Mouse (Mus musculus) kidney, adult 2 months (tissue): ENCODE measurements around the gene Brms1. TPM values are rescaled to one million over a fixed set of nuclear protein-coding genes. Genes with fewer than 3 reads are reported as not detected.
A peak's percentile ranks its signal among the peaks of the same experiment; 100 is the strongest.

Experiments
- DNase-seq: peaks from one replicate; pipeline ENCODE4 v3.0.0; 2021
- H3K27ac ChIP-seq: fragments of 200-500 bp; 2 replicates; pipeline ENCODE4 v1.5.1; 2012; ENCODE audit warnings: low read depth, low read length, control low read depth, inconsistent platforms; ENCODE audit not compliant: insufficient read depth
- H3K27me3 ChIP-seq: fragments of 200-500 bp; replicated peaks from 2 replicates; pipeline ENCODE4 v1.6.1; 2012; ENCODE audit warnings: mild to moderate bottlenecking, moderate library complexity, low read length, inconsistent platforms; ENCODE audit not compliant: control insufficient read depth, insufficient read depth
- H3K36me3 ChIP-seq: fragments of 200-500 bp; 2 replicates; pipeline ENCODE4 v1.6.1; 2012; ENCODE audit warnings: mild to moderate bottlenecking, moderate library complexity, low read length, inconsistent platforms; ENCODE audit not compliant: control insufficient read depth, insufficient read depth
- H3K4me1 ChIP-seq: fragments of 200-500 bp; 2 replicates; pipeline ENCODE4 v1.6.1; 2011; ENCODE audit warnings: low read length; ENCODE audit not compliant: control insufficient read depth, insufficient read depth
- H3K4me3 ChIP-seq: fragments of 200-500 bp; 2 replicates; pipeline ENCODE4 v1.5.1; 2011; ENCODE audit warnings: mild to moderate bottlenecking, low read depth, low read length, control low read depth; ENCODE audit not compliant: insufficient read depth
- CTCF ChIP-seq: fragments of 200-500 bp; conservative IDR thresholded peaks from 2 replicates; pipeline ENCODE4 v1.5.1; 2011; ENCODE audit warnings: low read depth, mild to moderate bottlenecking, control low read depth, low read length, moderate library complexity, mixed read lengths; ENCODE audit not compliant: insufficient read depth, insufficient read length
- POLR2A ChIP-seq: fragments of 200-500 bp; IDR thresholded peaks from one replicate; pipeline ENCODE4 v1.6.1; 2011; ENCODE audit warnings: low read depth, low read length, control low read depth
- WGBS: fragments of 180-500 bp; shearing (Covaris S2); methylation state at CpG from one replicate; pipeline ENCODE4 v1.1.7; 2018; 5-methylcytosine and 5-hydroxymethylcytosine counted together
- polyA plus RNA-seq: library from polyadenylated mRNA; depleted of rRNA; stranded (reverse); fragments of >200 nt; gene quantifications from 2 replicates; pipeline ENCODE4 v1.2.3, GENCODE M21; 2012

Brms1 gene
- polyA plus RNA-seq, 1 experiment, result 38.7 TPM

GRCm38 (mm10) chr19:5072389-5073019 is 31.4 kb downstream of the Brms1 start:
- no peak for TF ChIP-seq CTCF
- no peak for TF ChIP-seq POLR2A
- H3K4me1 ChIP-seq, result no peaks in the 10 kb centered on the region
- DNase-seq, result peak; percentile 43
- WGBS, result 4% methylated on average over 20 of the region's 20 CpGs
- no peaks in the 10 kb centered on the region for H3K36me3 ChIP-seq
- H3K27ac ChIP-seq, result peak overlapping the region; percentile 52; the same call in 1 of the 2 replicates
- peak overlapping the region; percentile 54 for H3K4me3 ChIP-seq
- no peaks in the 10 kb centered on the region for H3K27me3 ChIP-seq

- DNase-seq, result peak; percentile 61
- H3K4me3 ChIP-seq, result peak overlapping the region; percentile 54
- H3K4me1 ChIP-seq, result no peaks in the 10 kb centered on the region
- no peak overlapping the region for H3K27ac ChIP-seq
- H3K36me3 ChIP-seq, result no peaks in the 10 kb centered on the region
- no peaks in the 10 kb centered on the region for H3K27me3 ChIP-seq
- TF ChIP-seq CTCF (peak; percentile 68), POLR2A (no peak)
- 1% methylated on average over 15 of the region's 15 CpGs for WGBS
Observed at GRCm38 (mm10) chr19:5073028-5073427, 31.9 kb downstream of the Brms1 start.

- H3K36me3 ChIP-seq, result no peaks in the 10 kb centered on the region
Observed at GRCm38 (mm10) chr19:5073518-5073917, 32.4 kb downstream of the Brms1 start.

GRCm38 (mm10) chr19:5079279-5079678 is 38.1 kb downstream of the Brms1 start:
- 98% methylated on average over 1 of the region's 1 CpGs for WGBS
- TF ChIP-seq CTCF (no peak), POLR2A (no peak)
- no peak for DNase-seq

More at GRCm38 (mm10) chr19:5073518-5073917, 32.4 kb downstream of the Brms1 start:
- H3K4me1 ChIP-seq, result no peaks in the 10 kb centered on the region
- TF ChIP-seq POLR2A, result no peak
- TF ChIP-seq CTCF, result no peak
- no peaks in the 10 kb centered on the region for H3K27me3 ChIP-seq
- no peak overlapping the region for H3K4me3 ChIP-seq
- WGBS, result 38% methylated on average over 5 of the region's 5 CpGs
- H3K27ac ChIP-seq, result no peak overlapping the region
- no peak for DNase-seq

GRCm38 (mm10) chr19:5082005-5082404 is 40.9 kb downstream of the Brms1 start:
- 54% methylated on average over 18 of the region's 18 CpGs for WGBS
- H3K27me3 ChIP-seq, result no peaks in the 10 kb centered on the region

More at GRCm38 (mm10) chr19:5079279-5079678, 38.1 kb downstream of the Brms1 start:
- Histone ChIP-seq H3K4me3 (no peak overlapping the region), H3K4me1 (no peaks in the 10 kb centered on the region), H3K36me3 (no peaks in the 10 kb centered on the region), H3K27me3 (no peaks in the 10 kb centered on the region), H3K27ac (no peak overlapping the region)

GRCm38 (mm10) chr19:5082596-5082995 is 41.4 kb downstream of the Brms1 start:
- no peak overlapping the region for H3K4me3 ChIP-seq
- H3K27ac ChIP-seq, result no peak overlapping the region
- 67% methylated on average over 24 of the region's 24 CpGs for WGBS
- H3K4me1 ChIP-seq, result peaks cover 7% of the 10 kb centered on the region; the same call in 1 of the 2 replicates
- no peaks in the 10 kb centered on the region for H3K36me3 ChIP-seq
- DNase-seq, result no peak
- TF ChIP-seq CTCF (no peak), POLR2A (no peak)
- no peaks in the 10 kb centered on the region for H3K27me3 ChIP-seq

More at GRCm38 (mm10) chr19:5082005-5082404, 40.9 kb downstream of the Brms1 start:
- TF ChIP-seq CTCF (no peak), POLR2A (no peak)
- Histone ChIP-seq H3K36me3 (no peaks in the 10 kb centered on the region), H3K4me1 (0 out of 2 replicates have a peak, but pooled peaks cover 3% of the 10 kb centered on the region), H3K27ac (no peak overlapping the region), H3K4me3 (no peak overlapping the region)
- DNase-seq, result no peak

GRCm38 (mm10) chr19:5083961-5084833 is 43.0 kb downstream of the Brms1 start:
- Histone ChIP-seq H3K4me3 (no peak overlapping the region), H3K27ac (no peak overlapping the region), H3K27me3 (no peaks in the 10 kb centered on the region), H3K36me3 (no peaks in the 10 kb centered on the region), H3K4me1 (peaks cover 11% of the 10 kb centered on the region)
- no peak for DNase-seq
- WGBS, result 67% methylated on average over 3 of the region's 3 CpGs
- TF ChIP-seq POLR2A, result no peak
- TF ChIP-seq CTCF, result no peak

GRCm38 (mm10) chr19:5084834-5085144 is 43.6 kb downstream of the Brms1 start:
- Histone ChIP-seq H3K4me3 (peak overlapping the region; percentile 55), H3K27ac (no peak overlapping the region), H3K36me3 (no peaks in the 10 kb centered on the region), H3K4me1 (peaks cover 13% of the 10 kb centered on the region), H3K27me3 (no peaks in the 10 kb centered on the region)
- TF ChIP-seq CTCF, result no peak
- no peak for TF ChIP-seq POLR2A
- DNase-seq, result no peak
- 5% methylated on average over 15 of the region's 15 CpGs for WGBS
